Mouse (Mus musculus) thymus, adult 2 months (tissue): ENCODE measurements around the gene Ldlrad2. TPM values are rescaled to one million over a fixed set of nuclear protein-coding genes. Genes with fewer than 3 reads are reported as not detected.
A peak's percentile ranks its signal among the peaks of the same experiment; 100 is the strongest.

Source experiments
- DNase-seq: peaks from one replicate; pipeline ENCODE4 v3.0.0; 2021
- H3K27ac ChIP-seq: fragments of 200-500 bp; 2 replicates; pipeline ENCODE4 v1.5.1; 2012; ENCODE audit warnings: low read length, control low read depth; ENCODE audit not compliant: control insufficient read depth, insufficient read depth
- H3K27me3 ChIP-seq: fragments of 200-500 bp; 2 replicates; pipeline ENCODE4 v1.6.1; 2012; ENCODE audit warnings: mild to moderate bottlenecking, low read length, moderate library complexity, mixed read lengths; ENCODE audit not compliant: control insufficient read depth, insufficient read depth
- H3K36me3 ChIP-seq: fragments of 200-500 bp; 2 replicates; pipeline ENCODE4 v1.6.1; 2012; ENCODE audit warnings: mild to moderate bottlenecking, low read length, moderate library complexity; ENCODE audit not compliant: control insufficient read depth, insufficient read depth
- H3K4me1 ChIP-seq: fragments of 200-500 bp; replicated peaks from 2 replicates; pipeline ENCODE4 v1.6.1; 2012; ENCODE audit warnings: low read length; ENCODE audit not compliant: control insufficient read depth, insufficient read depth
- H3K4me3 ChIP-seq: fragments of 200-500 bp; 2 replicates; pipeline ENCODE4 v1.5.1; 2012; ENCODE audit warnings: mild to moderate bottlenecking, low read length, control low read depth, moderate library complexity; ENCODE audit not compliant: control insufficient read depth, insufficient read depth
- CTCF ChIP-seq: fragments of 200-500 bp; IDR thresholded peaks from 2 replicates; pipeline ENCODE4 v1.5.1; 2012; ENCODE audit warnings: mild to moderate bottlenecking, control low read depth, low read length, moderate library complexity, borderline replicate concordance; ENCODE audit not compliant: control insufficient read depth, poor library complexity, insufficient read depth; ENCODE audit errors: extremely low read depth
- POLR2A ChIP-seq: fragments of 200-500 bp; IDR thresholded peaks from 2 replicates; pipeline ENCODE4 v1.6.1; 2012; ENCODE audit warnings: mild to moderate bottlenecking, low read length, control low read depth, moderate library complexity; ENCODE audit not compliant: control insufficient read depth, poor library complexity, insufficient read depth; ENCODE audit errors: extremely low read depth
- WGBS: fragments of 180-500 bp; shearing (Covaris S2); methylation state at CpG from one replicate; pipeline ENCODE4 v1.1.7; 2018; 5-methylcytosine and 5-hydroxymethylcytosine counted together
- polyA plus RNA-seq: library from polyadenylated mRNA; depleted of rRNA; stranded (reverse); fragments of >200 nt; gene quantifications from 2 replicates; pipeline ENCODE4 v1.2.3, GENCODE M21; 2012

Ldlrad2 gene
- polyA plus RNA-seq, 1 experiment: not detected

DNA sequence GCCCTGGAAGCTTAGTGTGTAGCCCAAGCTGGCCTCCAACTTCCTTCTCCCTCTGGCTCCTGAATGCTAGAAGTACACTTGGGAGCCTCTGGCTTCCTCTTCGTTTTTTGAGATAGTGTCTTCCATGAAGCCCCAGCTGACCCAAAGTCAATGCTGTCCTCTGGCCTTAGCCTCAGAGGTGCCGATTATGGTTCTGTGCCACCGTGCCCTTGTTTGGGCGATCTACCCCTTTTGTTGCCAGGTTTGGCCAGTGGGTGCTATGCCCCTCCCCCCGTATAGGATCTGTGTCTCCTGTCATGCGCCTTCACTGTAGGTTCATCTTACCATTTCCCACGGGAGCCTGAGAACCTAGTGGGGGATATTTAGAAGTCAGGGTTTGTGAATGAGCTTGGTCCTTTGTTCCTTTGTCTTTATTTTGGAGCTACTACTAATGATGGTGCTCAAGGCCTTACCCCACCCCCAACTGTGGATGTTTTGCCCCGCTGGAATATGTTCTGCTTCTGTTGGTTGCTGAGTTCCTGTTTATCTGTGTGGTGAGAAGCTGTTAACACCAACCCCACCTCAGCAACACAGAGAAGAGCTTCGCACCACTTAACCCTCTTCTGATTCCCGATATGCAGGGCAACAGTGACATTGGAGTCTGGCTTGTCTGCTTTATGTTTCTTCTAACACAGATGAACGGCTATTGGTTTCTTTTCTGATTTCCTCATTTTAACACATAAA, 29.2 kb upstream of the Ldlrad2 start:
- 56% methylated on average over 11 of the region's 11 CpGs for WGBS
- no peak for DNase-seq
- H3K36me3 ChIP-seq: peaks cover 23% of the 10 kb centered on the region
- no peaks in the 10 kb centered on the region for H3K27me3 ChIP-seq
- H3K4me1 ChIP-seq: peaks cover 3% of the 10 kb centered on the region
- TF ChIP-seq POLR2A (no peak), CTCF (no peak)
- H3K4me3 ChIP-seq: no peak overlapping the region
- H3K27ac ChIP-seq: no peak overlapping the region

DNA sequence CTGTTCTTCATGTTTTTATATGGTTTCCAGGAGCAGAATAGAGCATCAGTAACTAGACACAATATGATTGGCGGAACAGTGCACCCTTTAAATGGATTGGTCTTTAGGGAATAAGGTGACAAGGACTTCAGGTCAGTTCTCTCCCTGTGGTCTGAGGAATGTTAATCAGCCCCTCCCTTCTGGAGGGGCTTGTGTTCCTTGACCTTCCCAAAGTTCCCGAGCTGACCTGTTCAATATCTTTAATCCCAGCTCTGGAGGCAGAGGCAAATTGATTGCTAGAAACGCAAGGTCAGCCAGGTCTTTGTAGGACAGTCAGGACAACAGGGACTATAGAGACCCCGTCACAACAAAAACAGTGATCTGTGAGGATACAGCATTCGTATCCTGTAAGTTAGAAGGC, 24.2 kb upstream of the Ldlrad2 start:
- H3K4me1 ChIP-seq: peaks cover 5% of the 10 kb centered on the region
- no peaks in the 10 kb centered on the region for H3K36me3 ChIP-seq
- H3K4me3 ChIP-seq: no peak overlapping the region
- TF ChIP-seq CTCF (no peak), POLR2A (no peak)
- 95% methylated on average over 5 of the region's 5 CpGs for WGBS
- no peaks in the 10 kb centered on the region for H3K27me3 ChIP-seq
- no peak overlapping the region for H3K27ac ChIP-seq
- no peak for DNase-seq

DNA sequence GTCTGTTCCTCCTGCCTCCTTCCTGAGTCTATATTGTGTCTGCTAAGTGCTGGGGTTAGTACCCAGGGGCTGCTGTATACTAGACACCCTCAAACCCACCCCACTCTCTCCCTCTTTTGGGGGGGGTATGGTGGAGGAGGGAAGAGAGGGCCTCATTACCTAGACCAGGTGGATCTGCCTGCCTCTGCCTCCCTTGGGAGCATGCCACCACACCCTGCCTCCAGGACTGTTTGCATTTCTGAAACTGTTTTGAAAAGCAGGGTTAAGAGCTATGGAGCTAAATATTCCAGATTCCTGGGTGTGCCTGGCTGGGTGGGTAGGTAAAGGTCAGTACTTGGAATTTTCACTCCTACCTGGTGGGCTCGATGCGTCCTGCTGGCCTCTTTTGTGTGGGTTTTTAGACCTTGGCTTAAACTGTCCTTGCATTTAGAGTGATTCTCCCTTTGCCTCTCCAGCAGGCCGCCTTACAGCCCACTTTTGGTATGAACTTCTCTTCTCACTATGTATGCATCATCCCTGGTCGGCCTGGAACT, 22.8 kb upstream of the Ldlrad2 start:
- no peak for DNase-seq
- no peaks in the 10 kb centered on the region for H3K27me3 ChIP-seq
- peaks cover 2% of the 10 kb centered on the region for H3K4me1 ChIP-seq
- H3K36me3 ChIP-seq: no peaks in the 10 kb centered on the region
- H3K4me3 ChIP-seq: no peak overlapping the region
- 95% methylated on average over 4 of the region's 4 CpGs for WGBS
- H3K27ac ChIP-seq: no peak overlapping the region
- TF ChIP-seq POLR2A (no peak), CTCF (no peak)

DNA sequence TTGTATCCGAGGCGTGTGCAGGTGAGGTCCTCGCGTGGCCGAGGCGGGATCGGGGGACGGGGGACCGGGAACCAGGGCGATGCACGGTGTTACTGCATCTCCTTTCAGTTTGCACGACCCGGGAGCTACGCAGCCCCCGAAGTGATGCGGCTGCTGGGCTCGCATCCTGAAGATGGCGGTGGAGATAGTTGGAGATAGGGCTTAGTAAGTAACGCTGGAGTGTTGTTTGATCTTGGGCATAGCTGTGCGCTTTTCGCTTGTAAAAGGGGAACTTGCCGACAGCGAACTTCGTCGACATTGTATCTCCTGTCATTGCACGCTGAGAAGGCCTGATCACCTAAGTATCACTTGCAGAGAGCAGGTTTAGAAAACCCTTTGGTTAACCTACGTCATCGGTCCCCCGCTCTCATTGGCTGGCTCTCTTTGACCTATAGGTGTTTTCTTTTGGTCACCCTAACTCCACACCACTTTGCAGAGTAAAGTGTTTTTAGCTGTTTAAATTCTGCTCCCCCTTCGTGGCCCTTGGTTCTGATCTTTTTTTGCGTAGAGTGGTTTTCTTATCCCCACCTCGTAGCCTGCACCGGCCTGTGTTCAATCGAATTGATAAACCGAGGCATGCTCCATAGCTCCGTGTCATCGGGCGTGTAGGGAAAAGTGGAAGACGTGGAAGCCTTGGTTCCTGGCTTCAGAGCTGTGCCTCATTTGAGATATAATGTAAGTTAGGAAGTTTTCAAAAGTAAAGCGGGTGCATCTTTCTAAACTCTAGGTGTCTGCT, 20.3 kb upstream of the Ldlrad2 start:
- Histone ChIP-seq H3K4me1 (peaks cover 2% of the 10 kb centered on the region), H3K27ac (peak overlapping the region; percentile 50), H3K27me3 (no peaks in the 10 kb centered on the region), H3K4me3 (peak overlapping the region; percentile 95), H3K36me3 (no peaks in the 10 kb centered on the region)
- 1% methylated on average over 40 of the region's 40 CpGs for WGBS
- peak; percentile 48 for DNase-seq
- no peak for TF ChIP-seq CTCF
- no peak; the same call in 1 of the 2 replicates for TF ChIP-seq POLR2A

DNA sequence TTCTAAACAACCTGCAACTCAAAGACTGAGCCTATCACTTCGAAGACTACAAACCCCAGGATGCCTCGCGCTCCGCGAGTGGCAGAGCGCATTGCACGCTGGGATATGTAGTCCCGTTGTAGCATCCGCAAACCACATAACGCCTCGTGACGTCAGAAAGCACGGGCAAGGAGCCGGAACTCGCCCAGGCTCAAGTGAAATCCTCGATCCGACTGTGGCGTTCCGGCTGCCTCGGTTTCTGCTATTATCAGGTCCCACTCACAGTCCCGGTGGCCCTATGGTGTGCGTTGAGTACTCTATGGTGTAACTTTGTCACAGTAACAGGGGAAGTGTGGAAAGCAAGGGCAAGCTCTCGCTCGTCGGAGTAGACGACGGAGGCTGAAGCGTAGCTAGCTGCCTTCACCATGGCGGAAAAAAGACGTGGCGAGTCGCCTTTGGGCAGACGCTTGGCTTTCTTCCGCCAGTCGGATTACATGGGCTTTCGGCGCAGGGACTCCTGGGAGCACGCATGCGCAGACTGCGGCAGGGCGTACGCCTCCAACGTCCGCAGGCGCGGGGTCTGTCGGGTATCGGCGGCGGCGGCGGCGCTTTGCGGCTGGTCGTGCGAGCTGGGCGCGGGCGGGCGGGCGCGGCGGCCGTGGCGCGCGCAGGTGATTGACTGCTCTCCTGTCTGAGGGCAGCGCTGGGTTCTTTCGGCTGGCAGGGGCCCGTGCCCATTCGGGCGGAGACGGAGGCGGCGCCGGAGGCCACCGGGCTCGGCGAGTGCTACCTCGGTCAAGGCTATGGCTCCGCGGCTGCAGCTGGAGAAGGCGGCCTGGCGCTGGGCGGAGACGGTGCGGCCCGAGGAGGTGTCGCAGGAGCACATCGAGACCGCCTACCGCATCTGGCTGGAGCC, 19.5 kb upstream of the Ldlrad2 start, which contains the start of gene Usp48:
Gene Usp48, plus strand, starts transcription at position 155 of the 895 bp plus-strand sequence.
- WGBS: under 1% methylated on average over 92 of the region's 92 CpGs
- H3K4me1 ChIP-seq: peaks cover 2% of the 10 kb centered on the region
- no peaks in the 10 kb centered on the region for H3K36me3 ChIP-seq
- peak within 1 kb of the TSS; percentile 95 for H3K4me3 ChIP-seq
- peak within 1 kb of the TSS; percentile 95 for H3K27ac ChIP-seq
- TF ChIP-seq POLR2A (peak; percentile 88), CTCF (peak; percentile 60)
- no peaks in the 10 kb centered on the region for H3K27me3 ChIP-seq
- peak; percentile 98 for DNase-seq
